Mouse (Mus musculus): Measurements from ENCODE around the gene Olfr1416.

The Olfr1416 gene

DNA sequence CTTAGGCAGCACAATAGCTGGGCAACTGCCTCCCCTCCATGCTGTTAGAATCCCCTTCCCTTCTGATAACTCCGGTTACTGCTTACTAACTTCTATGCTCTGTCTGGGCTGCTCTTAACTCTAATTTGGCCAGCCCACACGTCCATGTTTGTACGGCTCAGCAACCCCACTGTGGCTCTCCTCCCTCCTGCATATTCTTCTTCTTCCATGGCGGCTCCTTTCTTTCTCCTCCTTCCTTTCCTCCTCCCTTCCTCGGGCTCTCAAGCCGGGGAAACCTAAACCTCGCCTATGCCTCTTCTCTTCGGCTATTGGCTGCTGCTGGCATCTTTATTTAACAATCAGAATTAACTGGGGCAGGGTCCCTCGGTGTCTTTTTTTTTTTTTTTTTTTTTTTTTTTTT lies 52.1 kb downstream of the Olfr1416 start:
- in situ Hi-C loops (cut with MboI, MseI), result no loop called here

- in situ Hi-C loops (cut with MboI, MseI), result no loop called here
Observed at GRCm38 (mm10) chr1:92432098-92432497, 52.8 kb downstream of the Olfr1416 start.

- in situ Hi-C loops (cut with MboI, MseI), result no loop called here
Observed at GRCm38 (mm10) chr1:92431420-92431819, 53.5 kb downstream of the Olfr1416 start.

DNA sequence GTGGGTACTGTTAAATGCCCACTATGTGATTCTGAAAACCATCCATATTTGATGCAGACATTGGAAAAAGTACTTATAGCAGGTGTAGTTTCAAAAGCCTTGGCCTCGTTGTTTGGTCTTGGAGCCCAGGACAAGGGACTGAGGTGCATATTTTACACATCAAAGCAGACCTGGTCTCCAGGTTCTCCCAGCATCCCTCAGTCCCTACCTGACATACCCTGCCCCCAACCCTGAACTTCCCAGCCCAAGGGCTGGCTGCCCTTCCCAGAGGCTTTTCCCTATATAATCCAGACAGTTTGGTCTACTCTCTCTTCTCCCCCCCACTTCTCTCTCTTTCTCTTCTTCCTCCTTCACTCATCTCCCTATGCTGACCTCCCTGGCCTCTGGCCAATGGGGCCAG lies 53.9 kb downstream of the Olfr1416 start:
- in situ Hi-C loops (cut with MboI, MseI), result no loop called here

Data from regulatory T cell (primary cell).